Mouse (Mus musculus) C2C12 (cell line): ENCODE results near the gene Rbm20.

Source experiments
- CEBPB ChIP-seq: IDR thresholded peaks from one replicate; pipeline ENCODE4 v1.6.1; 2011; ENCODE audit warnings: low read depth, mild to moderate bottlenecking, control low read depth, moderate library complexity
- CTCF ChIP-seq: IDR thresholded peaks from one replicate; pipeline ENCODE4 v1.5.1; 2011; ENCODE audit not compliant: control insufficient read depth, insufficient read depth, insufficient read length
- FOSL1 ChIP-seq: IDR thresholded peaks from one replicate; pipeline ENCODE4 v1.8.0; 2011; ENCODE audit warnings: mild to moderate bottlenecking, low read length; ENCODE audit not compliant: poor library complexity, insufficient read depth, severe bottlenecking
- MAX ChIP-seq: IDR thresholded peaks from one replicate; pipeline ENCODE4 v1.6.1; 2011; ENCODE audit warnings: mild to moderate bottlenecking, control low read depth
- MYOD1 ChIP-seq: IDR thresholded peaks from one replicate; pipeline ENCODE4 v1.6.1; 2011; ENCODE audit warnings: low read depth; ENCODE audit not compliant: control insufficient read depth, insufficient read length
- USF1 ChIP-seq: IDR thresholded peaks from one replicate; pipeline ENCODE4 v1.6.1; 2011; ENCODE audit warnings: low read depth, mild to moderate bottlenecking, control low read depth, moderate library complexity

DNA sequence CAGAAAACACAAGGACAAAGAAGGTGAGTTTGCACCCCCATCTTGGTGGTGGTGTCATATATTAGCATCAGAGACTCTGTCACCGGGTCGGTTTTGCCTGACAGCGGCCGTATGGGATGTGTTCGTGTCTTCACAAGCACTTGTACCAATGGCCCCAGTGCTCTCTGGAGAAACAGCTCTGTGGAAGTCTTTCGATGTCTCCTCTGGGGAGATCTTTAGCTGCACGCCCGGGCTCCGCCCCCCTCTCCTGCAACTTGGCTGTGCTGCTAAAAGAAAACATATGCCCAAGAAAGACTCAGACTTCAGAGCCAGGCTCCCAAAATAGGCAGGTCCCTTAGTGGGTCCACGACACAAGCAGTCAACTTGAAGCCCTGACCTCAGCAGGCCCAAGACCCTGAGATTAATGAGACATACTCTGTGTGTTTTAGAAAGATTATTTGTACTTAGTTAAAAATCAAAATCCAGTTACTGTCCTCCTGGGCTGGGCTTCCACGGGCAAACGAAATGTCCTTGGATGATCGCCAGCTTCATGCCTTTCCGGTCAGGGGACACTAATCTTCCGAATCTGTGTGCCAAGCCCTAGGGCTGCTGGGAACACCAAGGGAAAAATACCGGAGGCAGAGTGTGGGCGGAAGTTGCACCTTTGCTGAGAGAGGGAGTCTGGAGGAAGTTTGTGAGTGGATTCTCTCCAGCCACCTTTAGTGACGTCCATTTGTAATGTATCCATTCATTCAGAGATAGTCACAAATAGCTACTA is 173.2 kb downstream of the Rbm20 start:
- TF ChIP-seq USF1 (no peak), FOSL1 (no peak), CTCF (no peak), MYOD1 (no peak), MAX (no peak), CEBPB (no peak)
